Mouse (Mus musculus): Measurements from ENCODE around the gene Wfdc2.
A peak's percentile ranks its signal among the peaks of the same experiment; 100 is the strongest.

The Wfdc2 gene

GRCm38 (mm10) chr2:164562391-164563188 lies at the start of gene Wfdc2:
TSS of gene Wfdc2 (plus strand) at chr2:164562413.
- DNase-seq, result no peak

- no peak for DNase-seq
Observed at GRCm38 (mm10) chr2:164513389-164513788, 48.8 kb upstream of the Wfdc2 start.

- no peak for DNase-seq
Observed at GRCm38 (mm10) chr2:164514916-164515315, 47.3 kb upstream of the Wfdc2 start.

GRCm38 (mm10) chr2:164515897-164516296 lies 46.3 kb upstream of the Wfdc2 start:
- no peak for DNase-seq

GRCm38 (mm10) chr2:164516592-164516991 lies 45.6 kb upstream of the Wfdc2 start:
- no peak for DNase-seq

- peak; percentile 63 to 66 for DNase-seq
Observed at GRCm38 (mm10) chr2:164517485-164518221, 44.6 kb upstream of the Wfdc2 start.

- DNase-seq, result no peak
Observed at GRCm38 (mm10) chr2:164518266-164519170, 43.7 kb upstream of the Wfdc2 start.

- DNase-seq, result no peak
Observed at GRCm38 (mm10) chr2:164519171-164519526, 43.1 kb upstream of the Wfdc2 start.

GRCm38 (mm10) chr2:164520782-164521181 lies 41.4 kb upstream of the Wfdc2 start:
- peak; percentile 32 to 43 for DNase-seq

- peak; percentile 43 to 55 for DNase-seq
Observed at GRCm38 (mm10) chr2:164521841-164522240, 40.4 kb upstream of the Wfdc2 start.

- DNase-seq, result no peak
Observed at GRCm38 (mm10) chr2:164522280-164522679, 39.9 kb upstream of the Wfdc2 start.

- DNase-seq, result no peak
Observed at GRCm38 (mm10) chr2:164523301-164523773, 38.9 kb upstream of the Wfdc2 start.

GRCm38 (mm10) chr2:164528557-164528956 lies 33.7 kb upstream of the Wfdc2 start:
- no peak for DNase-seq

- peak; percentile 60 to 65 for DNase-seq
Observed at GRCm38 (mm10) chr2:164531169-164531568, 31.0 kb upstream of the Wfdc2 start.

GRCm38 (mm10) chr2:164534315-164534714 lies 27.9 kb upstream of the Wfdc2 start:
- DNase-seq, result peak in 1 of 2 experiments; percentile 25

GRCm38 (mm10) chr2:164537003-164537402 lies 25.2 kb upstream of the Wfdc2 start:
- no peak for DNase-seq

GRCm38 (mm10) chr2:164540652-164541427 lies 21.4 kb upstream of the Wfdc2 start:
- DNase-seq, result no peak

GRCm38 (mm10) chr2:164542132-164542531 lies 20.1 kb upstream of the Wfdc2 start:
- DNase-seq, result no peak

GRCm38 (mm10) chr2:164542598-164542997 lies 19.6 kb upstream of the Wfdc2 start:
- DNase-seq, result no peak

- DNase-seq, result no peak
Observed at GRCm38 (mm10) chr2:164543745-164544144, 18.5 kb upstream of the Wfdc2 start.

GRCm38 (mm10) chr2:164544454-164545097 lies 17.6 kb upstream of the Wfdc2 start:
- DNase-seq, result no peak

GRCm38 (mm10) chr2:164549338-164549737 lies 12.9 kb upstream of the Wfdc2 start:
- DNase-seq, result no peak
